Mouse (Mus musculus): ENCODE data around the gene Taf8.

GRCm38 (mm10) chr17:47444113-47444512, 58.0 kb downstream of the Taf8 start:
- TF ChIP-seq CTCF (IDR thresholded peaks at IDR 0.05; ENCODE audit: extremely low read depth, insufficient read length, insufficient replicate concordance, low read depth, low read length) (no peak), POLR2A (IDR thresholded peaks at IDR 0.05; ENCODE audit: low read depth, low read length) (no peak)

All from small intestine, adult 2 months (tissue).